Mouse (Mus musculus) olfactory bulb, adult 2 months (tissue): ENCODE data around the gene Farp1.

Experiments
- CTCF ChIP-seq: fragments of 200-500 bp; IDR thresholded peaks from 2 replicates; pipeline ENCODE4 v1.5.1; 2012; ENCODE audit warnings: low read depth, mild to moderate bottlenecking, low read length, moderate library complexity; ENCODE audit not compliant: insufficient read depth
- POLR2A ChIP-seq: fragments of 200-500 bp; IDR thresholded peaks from 2 replicates; pipeline ENCODE4 v1.6.1; 2012; ENCODE audit warnings: mild to moderate bottlenecking, low read depth, low read length, moderate library complexity; ENCODE audit not compliant: insufficient read depth

- TF ChIP-seq CTCF (no peak), POLR2A (no peak)
Observed at GRCm38 (mm10) chr14:121059266-121059665, 24.3 kb downstream of the Farp1 start.
